Mouse (Mus musculus) neural tube, embryonic 13.5 days (tissue): Measurements from ENCODE around the gene Ltbp3. TPM values are rescaled to one million over a fixed set of nuclear protein-coding genes. Genes with fewer than 3 reads are reported as not detected.
A peak's percentile ranks its signal among the peaks of the same experiment; 100 is the strongest.

ENCODE experiments used
- ATAC-seq: fragments of 200-750 bp; cut with Nextera tagmentation; 2 replicates; pipeline ENCODE4 v1.8.0; 2017; ENCODE audit warnings: low read depth, mild to moderate bottlenecking, moderate TSS enrichment, moderate library complexity
- H3K27ac ChIP-seq: fragments of 300-500 bp; sonication (generic); replicated peaks from 2 replicates; pipeline ENCODE4 v1.5.1; 2015; ENCODE audit warnings: moderate library complexity, mild to moderate bottlenecking, inconsistent platforms
- H3K27me3 ChIP-seq: fragments of 300-500 bp; sonication (generic); 2 replicates; pipeline ENCODE4 v1.6.1; 2015; ENCODE audit warnings: mild to moderate bottlenecking, inconsistent platforms
- H3K36me3 ChIP-seq: fragments of 300-500 bp; sonication (generic); 2 replicates; pipeline ENCODE4 v1.6.1; 2015; ENCODE audit warnings: mild to moderate bottlenecking, inconsistent platforms
- H3K4me1 ChIP-seq: fragments of 300-500 bp; sonication (generic); replicated peaks from 2 replicates; pipeline ENCODE4 v1.6.1; 2015; ENCODE audit warnings: inconsistent platforms
- H3K4me2 ChIP-seq: fragments of 300-500 bp; sonication (generic); 2 replicates; pipeline ENCODE4 v1.6.1; 2015; ENCODE audit warnings: inconsistent platforms, mild to moderate bottlenecking, moderate library complexity
- H3K4me3 ChIP-seq: fragments of 300-500 bp; sonication (generic); 2 replicates; pipeline ENCODE4 v1.5.1; 2015; ENCODE audit warnings: mild to moderate bottlenecking, inconsistent platforms
- H3K9ac ChIP-seq: fragments of 300-500 bp; sonication (generic); 2 replicates; pipeline ENCODE4 v1.6.1; 2015; ENCODE audit warnings: moderate library complexity, mild to moderate bottlenecking, inconsistent platforms
- H3K9me3 ChIP-seq: fragments of 300-500 bp; sonication (generic); 2 replicates; pipeline ENCODE4 v1.6.1; 2016; ENCODE audit warnings: inconsistent platforms
- WGBS: fragments of 180-500 bp; shearing (Covaris S2); methylation state at CpG from one replicate; pipeline ENCODE4 v1.1.7; 2015; 5-methylcytosine and 5-hydroxymethylcytosine counted together
- polyA plus RNA-seq: library from polyadenylated mRNA; unstranded; fragments of >200 nt; fragmentation: Nextera tagmentation; extraction: Ambion mirVana; gene quantifications from 2 replicates; pipeline ENCODE4 v1.2.1, GENCODE M21; 2015

Ltbp3 gene
- polyA plus RNA-seq, 1 experiment from 2014 or later: 16.0 TPM

DNA sequence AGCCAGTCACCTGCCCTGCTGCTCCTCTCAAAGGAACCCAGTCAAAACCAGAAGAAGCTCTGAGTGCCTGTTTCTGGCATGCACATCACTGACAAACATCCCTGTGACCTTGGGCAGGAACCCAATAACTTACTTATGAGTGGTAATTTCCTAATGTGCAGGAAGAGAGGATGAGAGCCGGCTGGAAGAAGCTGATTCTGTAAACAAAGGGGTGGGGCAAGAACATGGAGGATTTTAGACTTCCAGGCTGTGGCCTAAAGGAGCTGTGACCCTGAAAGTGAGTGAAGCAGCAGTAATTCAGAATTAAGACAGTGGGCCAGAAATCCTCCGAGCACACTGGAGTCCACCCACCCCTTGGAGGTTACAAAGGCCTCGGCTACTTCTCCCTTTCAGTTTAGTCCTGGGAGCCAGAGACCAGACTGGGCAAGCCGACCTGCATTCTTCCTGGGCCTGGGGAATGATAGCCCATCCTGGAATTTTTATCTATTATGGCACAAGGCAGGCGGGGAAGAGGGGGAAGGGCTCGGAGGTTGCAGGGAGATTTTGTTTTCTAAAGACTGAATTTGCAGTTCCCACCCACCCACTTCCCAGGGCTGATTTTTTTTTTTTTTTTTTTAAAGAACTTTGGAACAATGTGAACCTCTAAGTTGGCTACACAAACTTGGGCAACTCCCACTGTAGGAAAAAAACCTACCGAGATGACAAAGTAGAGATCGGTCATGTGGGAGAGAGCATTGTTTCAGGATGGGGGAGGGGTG, 65.5 kb downstream of the Ltbp3 start:
- H3K9me3 ChIP-seq: no peaks in the 10 kb centered on the region
- H3K27ac ChIP-seq: peak overlapping the region; percentile 80
- 7% methylated on average over 8 of the region's 8 CpGs for WGBS
- no peaks in the 10 kb centered on the region for H3K36me3 ChIP-seq
- no peak for ATAC-seq
- H3K9ac ChIP-seq: peak overlapping the region; percentile 46; the same call in 1 of the 2 replicates
- peaks cover 65% of the 10 kb centered on the region for H3K4me1 ChIP-seq
- peak overlapping the region; percentile 17; the same call in 1 of the 2 replicates for H3K4me2 ChIP-seq
- H3K27me3 ChIP-seq: no peaks in the 10 kb centered on the region
- no peak overlapping the region for H3K4me3 ChIP-seq

DNA sequence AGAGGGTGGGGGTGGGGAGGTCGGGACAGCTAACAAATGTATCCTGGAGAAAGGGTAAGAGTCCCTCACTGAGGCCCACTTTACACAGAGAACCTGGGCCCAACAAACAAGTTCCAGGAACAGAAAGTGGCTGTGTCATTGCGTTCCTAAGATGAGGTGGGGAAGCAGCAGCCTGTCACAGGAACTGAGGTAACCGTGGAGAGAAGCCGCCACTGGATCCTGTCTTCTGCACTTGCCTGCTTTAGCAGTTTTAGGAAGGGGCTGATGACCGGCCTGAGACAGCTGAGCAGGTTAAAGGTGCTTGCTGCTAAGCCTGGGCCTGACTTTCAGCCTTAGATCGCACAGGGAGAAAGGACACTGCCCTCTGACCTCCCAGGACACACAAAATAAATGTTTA, 66.1 kb downstream of the Ltbp3 start:
- peaks cover 71% of the 10 kb centered on the region for H3K4me1 ChIP-seq

GRCm38 (mm10) chr19:5807740-5808139, 67.0 kb downstream of the Ltbp3 start:
- peaks cover 79% of the 10 kb centered on the region for H3K4me1 ChIP-seq
- 54% methylated on average over 3 of the region's 3 CpGs for WGBS
- no peak overlapping the region for H3K9ac ChIP-seq
- no peak for ATAC-seq
- no peak overlapping the region for H3K4me3 ChIP-seq
- no peaks in the 10 kb centered on the region for H3K36me3 ChIP-seq
- H3K27ac ChIP-seq: no peak overlapping the region
- no peak overlapping the region for H3K4me2 ChIP-seq
- H3K27me3 ChIP-seq: no peaks in the 10 kb centered on the region
- no peaks in the 10 kb centered on the region for H3K9me3 ChIP-seq

More for the DNA sequence above, 66.1 kb downstream of the Ltbp3 start:
- H3K4me2 ChIP-seq: no peak overlapping the region
- H3K36me3 ChIP-seq: no peaks in the 10 kb centered on the region
- ATAC-seq: no peak
- no peaks in the 10 kb centered on the region for H3K27me3 ChIP-seq
- H3K27ac ChIP-seq: peak overlapping the region; percentile 80
- 25% methylated on average over 6 of the region's 6 CpGs for WGBS
- no peak overlapping the region for H3K9ac ChIP-seq
- H3K9me3 ChIP-seq: no peaks in the 10 kb centered on the region
- no peak overlapping the region for H3K4me3 ChIP-seq

Other genes starting within 250 kb of the Ltbp3 start
- not detected in 2 replicates for gene 1700020D05Rik, start 237.1 kb upstream of the Ltbp3 start, polyA plus RNA-seq
- 69.9 and 74.3 TPM in 2 replicates for gene Snx32, start 230.4 kb upstream of the Ltbp3 start, polyA plus RNA-seq
- gene Ovol1, start 180.3 kb upstream of the Ltbp3 start, polyA plus RNA-seq: 0.11 TPM in 1 of 2 replicates, not detected in the other
- gene Ap5b1, start 172.9 kb upstream of the Ltbp3 start, polyA plus RNA-seq: 2.9 and 3.5 TPM in 2 replicates
- 79.2 and 87.8 TPM in 2 replicates for gene Rnaseh2c, start 139.0 kb upstream of the Ltbp3 start, polyA plus RNA-seq
- gene Kat5, start 130.7 kb upstream of the Ltbp3 start, polyA plus RNA-seq: 72.3 and 77.2 TPM in 2 replicates
- 33.8 and 36.5 TPM in 2 replicates for gene Rela, start 103.4 kb upstream of the Ltbp3 start, polyA plus RNA-seq
- 19.1 and 19.8 TPM in 2 replicates for gene Sipa1, start 77.2 kb upstream of the Ltbp3 start, polyA plus RNA-seq
- gene Map3k11, start 52.2 kb upstream of the Ltbp3 start, polyA plus RNA-seq: 17.4 and 18.0 TPM in 2 replicates
- 23.0 TPM in 2 replicates for gene Pcnx3, start 52.0 kb upstream of the Ltbp3 start, polyA plus RNA-seq
- not detected in 2 replicates for gene Kcnk7, start 36.5 kb upstream of the Ltbp3 start, polyA plus RNA-seq
- 8.3 and 9.6 TPM in 2 replicates for gene Ehbp1l1, start 14.6 kb upstream of the Ltbp3 start, polyA plus RNA-seq
- 186 and 194 TPM in 2 replicates for gene Fam89b, start 11.3 kb upstream of the Ltbp3 start, polyA plus RNA-seq
- gene Scyl1, start 30.5 kb downstream of the Ltbp3 start, polyA plus RNA-seq: 66.7 and 69.8 TPM in 2 replicates
- gene Frmd8, start 134.4 kb downstream of the Ltbp3 start, polyA plus RNA-seq: 21.1 and 23.3 TPM in 2 replicates
- gene Slc25a45, start 136.9 kb downstream of the Ltbp3 start, polyA plus RNA-seq: 1.6 and 2.3 TPM in 2 replicates
- gene Tigd3, start 153.2 kb downstream of the Ltbp3 start, polyA plus RNA-seq: 11.1 and 11.4 TPM in 2 replicates
- gene Dpf2, start 172.1 kb downstream of the Ltbp3 start, polyA plus RNA-seq: 117 and 135 TPM in 2 replicates
- 11.8 and 13.5 TPM in 2 replicates for gene Cdc42ep2, start 183.9 kb downstream of the Ltbp3 start, polyA plus RNA-seq
- gene Pola2, start 223.3 kb downstream of the Ltbp3 start, polyA plus RNA-seq: 20.8 and 24.8 TPM in 2 replicates
- gene Slc22a20, start 245.2 kb downstream of the Ltbp3 start, polyA plus RNA-seq: not detected in 2 replicates